Mouse (Mus musculus) spleen, adult 2 months (tissue): ENCODE data around the gene Serpinb8.

ENCODE experiments used
- CTCF ChIP-seq: fragments of 200-500 bp; IDR thresholded peaks from 2 replicates; pipeline ENCODE4 v1.5.1; 2011; ENCODE audit warnings: mild to moderate bottlenecking, inconsistent platforms; ENCODE audit not compliant: insufficient read depth, insufficient read length, insufficient replicate concordance; ENCODE audit errors: extremely low read depth
- POLR2A ChIP-seq: fragments of 200-500 bp; IDR thresholded peaks from 2 replicates; pipeline ENCODE4 v1.6.1; 2011; ENCODE audit warnings: low read depth, low read length, inconsistent platforms

GRCm38 (mm10) chr1:107586196-107586595, 3.6 kb upstream of the Serpinb8 start:
- TF ChIP-seq CTCF: no peak
- no peak for TF ChIP-seq POLR2A
